Mouse (Mus musculus) heart, adult 18-20 months (tissue): ENCODE measurements at regions not wholly inside any gene's neighbourhood (a gene's known extent, or its start where the extent isn't known, plus 50 kb on each side); places are given as distances from the start of the nearest gene placed in this dataset.

ENCODE experiments used
- DNase-seq, 2 experiments: peaks; one replicate each; pipeline ENCODE4 v3.0.0; 2021 to 2022; ENCODE audit warnings: mixed read lengths in 1 of 2

GRCm38 (mm10) chr9:61138741-61139368 lies 233.3 kb upstream of the Tle3 start:
- peak; percentile 31 to 34 for DNase-seq

GRCm38 (mm10) chr9:61143101-61143500 lies 229.1 kb upstream of the Tle3 start:
- no peak for DNase-seq

GRCm38 (mm10) chr9:61144685-61145318 lies 227.4 kb upstream of the Tle3 start:
- no peak for DNase-seq

GRCm38 (mm10) chr9:61145738-61146137 lies 226.4 kb upstream of the Tle3 start:
- no peak for DNase-seq

- no peak for DNase-seq
Measured at GRCm38 (mm10) chr9:61151201-61151600, 221.0 kb upstream of the Tle3 start.

GRCm38 (mm10) chr9:61151901-61152337 lies 220.2 kb upstream of the Tle3 start:
- peak; percentile 29 to 49 for DNase-seq

GRCm38 (mm10) chr9:61154721-61155120 lies 217.4 kb upstream of the Tle3 start:
- DNase-seq: no peak

- no peak for DNase-seq
Measured at GRCm38 (mm10) chr9:61155851-61156250, 216.3 kb upstream of the Tle3 start.

- peak; percentile 12 to 20 for DNase-seq
Measured at GRCm38 (mm10) chr9:61158192-61158770, 213.9 kb upstream of the Tle3 start.

GRCm38 (mm10) chr9:61159159-61159558 lies 213.0 kb upstream of the Tle3 start:
- peak; percentile 22 to 32 for DNase-seq

- peak; percentile 41 to 61 for DNase-seq
Measured at GRCm38 (mm10) chr9:61159616-61160015, 212.6 kb upstream of the Tle3 start.

- DNase-seq: no peak
Measured at GRCm38 (mm10) chr9:61162884-61163283, 209.3 kb upstream of the Tle3 start.

GRCm38 (mm10) chr9:61163671-61164288 lies 208.4 kb upstream of the Tle3 start:
- peak; percentile 59 to 71 for DNase-seq

GRCm38 (mm10) chr9:61164501-61165251 lies 207.5 kb upstream of the Tle3 start:
- peak in 1 of 2 experiments; percentile 75 for DNase-seq

GRCm38 (mm10) chr9:61166115-61166514 lies 206.1 kb upstream of the Tle3 start:
- peak in 1 of 2 experiments; percentile 18 for DNase-seq

GRCm38 (mm10) chr9:61167097-61167842 lies 204.9 kb upstream of the Tle3 start:
- peak; percentile 42 to 61 for DNase-seq

- DNase-seq: peak in 1 of 2 experiments; percentile 22
Measured at GRCm38 (mm10) chr9:61168931-61169330, 203.2 kb upstream of the Tle3 start.

GRCm38 (mm10) chr9:61169506-61170090 lies 202.6 kb upstream of the Tle3 start:
- peak in 1 of 2 experiments; percentile 39 for DNase-seq

- no peak for DNase-seq
Measured at GRCm38 (mm10) chr9:61170921-61171320, 201.2 kb upstream of the Tle3 start.

GRCm38 (mm10) chr9:61172421-61172820 lies 199.7 kb upstream of the Tle3 start:
- DNase-seq: no peak

- DNase-seq: no peak
Measured at GRCm38 (mm10) chr9:61173548-61173947, 198.6 kb upstream of the Tle3 start.
